Mouse (Mus musculus) midbrain, embryonic 16.5 days (tissue): ENCODE data around the gene Kcnh3. TPM values are rescaled to one million over a fixed set of nuclear protein-coding genes. Genes with fewer than 3 reads are reported as not detected.

Source experiments
- ATAC-seq: fragments of 200-750 bp; cut with Nextera tagmentation; 2 replicates; pipeline ENCODE4 v1.8.0; 2017; ENCODE audit warnings: moderate TSS enrichment
- H3K27ac ChIP-seq: fragments of 300-500 bp; sonication (generic); 2 replicates; pipeline ENCODE4 v1.5.1; 2014; ENCODE audit warnings: mild to moderate bottlenecking, low read length, mixed read lengths
- H3K27me3 ChIP-seq: fragments of 300-500 bp; sonication (generic); 2 replicates; pipeline ENCODE4 v1.6.1; 2014; ENCODE audit warnings: low read depth, low read length, mixed read lengths; ENCODE audit not compliant: control insufficient read depth, insufficient read depth
- H3K36me3 ChIP-seq: fragments of 300-500 bp; sonication (generic); 2 replicates; pipeline ENCODE4 v1.6.1; 2014; ENCODE audit warnings: mild to moderate bottlenecking, low read length, moderate library complexity, mixed read lengths; ENCODE audit not compliant: control insufficient read depth, insufficient read depth
- H3K4me1 ChIP-seq: fragments of 300-500 bp; sonication (generic); 2 replicates; pipeline ENCODE4 v1.6.1; 2014; ENCODE audit warnings: mild to moderate bottlenecking, low read length, mixed read lengths; ENCODE audit not compliant: control insufficient read depth, insufficient read depth
- H3K4me2 ChIP-seq: fragments of 300-500 bp; sonication (generic); 2 replicates; pipeline ENCODE4 v1.6.1; 2014; ENCODE audit warnings: mild to moderate bottlenecking, low read length, mixed read lengths
- H3K4me3 ChIP-seq: fragments of 300-500 bp; sonication (generic); 2 replicates; pipeline ENCODE4 v1.5.1; 2014; ENCODE audit warnings: low read depth, mild to moderate bottlenecking, low read length, moderate library complexity, mixed read lengths
- H3K9ac ChIP-seq: fragments of 300-500 bp; sonication (generic); 2 replicates; pipeline ENCODE4 v1.6.1; 2014; ENCODE audit warnings: low read depth, low read length, mixed read lengths
- H3K9me3 ChIP-seq: fragments of 300-500 bp; sonication (generic); replicated peaks from 2 replicates; pipeline ENCODE4 v1.6.1; 2014; ENCODE audit warnings: mild to moderate bottlenecking, low read length, mixed read lengths; ENCODE audit not compliant: control insufficient read depth, poor library complexity, severe bottlenecking
- WGBS: fragments of 180-500 bp; shearing (Covaris S2); extraction: QIAGEN DNeasy Blood & Tissue Kit; methylation state at CpG from one replicate; pipeline ENCODE4 v1.1.7; 2014; 5-methylcytosine and 5-hydroxymethylcytosine counted together
- polyA plus RNA-seq: library from polyadenylated mRNA; unstranded; fragments of >200 nt; fragmentation: Nextera tagmentation; extraction: Ambion mirVana; gene quantifications from 2 replicates; pipeline ENCODE4 v1.2.1, GENCODE M21; 2015

Gene Kcnh3
- polyA plus RNA-seq: 0.25 and 0.50 TPM in 2 replicates

- 1% methylated on average over 44 of the region's 66 CpGs for WGBS
- Histone ChIP-seq H3K4me3 (peak within 1 kb of the TSS; percentile 31), H3K27me3 (peaks cover 72% of the 10 kb centered on the region), H3K4me2 (peak within 1 kb of the TSS; percentile 61), H3K4me1 (peaks cover 17% of the 10 kb centered on the region), H3K27ac (no peak within 1 kb of the TSS), H3K36me3 (no peaks in the 10 kb centered on the region), H3K9ac (peak within 1 kb of the TSS; percentile 39), H3K9me3 (no peaks in the 10 kb centered on the region)
- peak; percentile 68; the same call in 1 of the 2 replicates for ATAC-seq
Measured at GRCm38 (mm10) chr15:99224208-99224911, at the start of gene Kcnh3. Gene Kcnh3 (plus strand): TSS chr15:99224861.

GRCm38 (mm10) chr15:99179639-99180038 lies 45.0 kb upstream of the Kcnh3 start:
- ATAC-seq: no peak

GRCm38 (mm10) chr15:99184217-99184914 lies 40.3 kb upstream of the Kcnh3 start:
- H3K4me1 ChIP-seq: no peaks in the 10 kb centered on the region
- no peak overlapping the region for H3K9ac ChIP-seq
- H3K27ac ChIP-seq: no peak overlapping the region
- peaks cover 15% of the 10 kb centered on the region for H3K36me3 ChIP-seq
- H3K9me3 ChIP-seq: no peaks in the 10 kb centered on the region
- 91% methylated on average over 9 of the region's 9 CpGs for WGBS
- ATAC-seq: no peak
- no peaks in the 10 kb centered on the region for H3K27me3 ChIP-seq
- H3K4me2 ChIP-seq: no peak overlapping the region
- no peak overlapping the region for H3K4me3 ChIP-seq

More at GRCm38 (mm10) chr15:99179639-99180038, 45.0 kb upstream of the Kcnh3 start:
- Histone ChIP-seq H3K4me1 (no peaks in the 10 kb centered on the region), H3K27ac (no peak overlapping the region), H3K9ac (no peak overlapping the region), H3K27me3 (no peaks in the 10 kb centered on the region), H3K9me3 (no peaks in the 10 kb centered on the region), H3K4me2 (no peak overlapping the region), H3K4me3 (no peak overlapping the region), H3K36me3 (peaks cover 19% of the 10 kb centered on the region)
- 100% methylated on average over 1 of the region's 2 CpGs for WGBS

- 77% methylated on average over 10 of the region's 10 CpGs for WGBS
- no peak for ATAC-seq
Measured at GRCm38 (mm10) chr15:99194358-99194757, 30.3 kb upstream of the Kcnh3 start.

GRCm38 (mm10) chr15:99195043-99195442 lies 29.6 kb upstream of the Kcnh3 start:
- Histone ChIP-seq H3K4me2 (no peak overlapping the region), H3K4me1 (no peaks in the 10 kb centered on the region), H3K36me3 (peaks cover 7% of the 10 kb centered on the region; the same call in 1 of the 2 replicates), H3K27me3 (no peaks in the 10 kb centered on the region), H3K4me3 (no peak overlapping the region), H3K9ac (no peak overlapping the region), H3K27ac (no peak overlapping the region), H3K9me3 (no peaks in the 10 kb centered on the region)
- WGBS: 50% methylated on average over 6 of the region's 6 CpGs
- no peak for ATAC-seq

More at GRCm38 (mm10) chr15:99194358-99194757, 30.3 kb upstream of the Kcnh3 start:
- Histone ChIP-seq H3K4me2 (no peak overlapping the region), H3K9ac (no peak overlapping the region), H3K4me3 (no peak overlapping the region), H3K27me3 (no peaks in the 10 kb centered on the region), H3K27ac (no peak overlapping the region), H3K9me3 (no peaks in the 10 kb centered on the region), H3K36me3 (peaks cover 7% of the 10 kb centered on the region; the same call in 1 of the 2 replicates), H3K4me1 (no peaks in the 10 kb centered on the region)

GRCm38 (mm10) chr15:99198761-99199160 lies 25.9 kb upstream of the Kcnh3 start:
- ATAC-seq: no peak
- no peaks in the 10 kb centered on the region for H3K4me1 ChIP-seq

GRCm38 (mm10) chr15:99205959-99206358 lies 18.7 kb upstream of the Kcnh3 start:
- H3K27ac ChIP-seq: no peak overlapping the region
- no peaks in the 10 kb centered on the region for H3K9me3 ChIP-seq
- ATAC-seq: no peak
- H3K9ac ChIP-seq: no peak overlapping the region
- H3K36me3 ChIP-seq: peaks cover 11% of the 10 kb centered on the region
- no peaks in the 10 kb centered on the region for H3K4me1 ChIP-seq
- H3K4me2 ChIP-seq: no peak overlapping the region
- no peak overlapping the region for H3K4me3 ChIP-seq
- 70% methylated on average over 8 of the region's 8 CpGs for WGBS
- no peaks in the 10 kb centered on the region for H3K27me3 ChIP-seq

More at GRCm38 (mm10) chr15:99198761-99199160, 25.9 kb upstream of the Kcnh3 start:
- Histone ChIP-seq H3K4me2 (no peak overlapping the region), H3K27ac (no peak overlapping the region), H3K27me3 (no peaks in the 10 kb centered on the region), H3K36me3 (no peaks in the 10 kb centered on the region), H3K9ac (no peak overlapping the region), H3K9me3 (no peaks in the 10 kb centered on the region), H3K4me3 (no peak overlapping the region)

GRCm38 (mm10) chr15:99213183-99213582 lies 11.5 kb upstream of the Kcnh3 start:
- WGBS: 92% methylated on average over 10 of the region's 10 CpGs
- Histone ChIP-seq H3K27ac (no peak overlapping the region), H3K9ac (no peak overlapping the region), H3K4me1 (no peaks in the 10 kb centered on the region), H3K9me3 (no peaks in the 10 kb centered on the region), H3K27me3 (no peaks in the 10 kb centered on the region; the same call in 1 of the 2 replicates), H3K36me3 (peaks cover 30% of the 10 kb centered on the region), H3K4me2 (no peak overlapping the region), H3K4me3 (no peak overlapping the region)
- no peak for ATAC-seq

GRCm38 (mm10) chr15:99214941-99215340 lies 9.7 kb upstream of the Kcnh3 start:
- Histone ChIP-seq H3K27ac (no peak overlapping the region), H3K4me3 (no peak overlapping the region), H3K9me3 (no peaks in the 10 kb centered on the region), H3K36me3 (peaks cover 24% of the 10 kb centered on the region; the same call in 1 of the 2 replicates), H3K4me1 (no peaks in the 10 kb centered on the region), H3K4me2 (no peak overlapping the region), H3K27me3 (peaks cover 4% of the 10 kb centered on the region), H3K9ac (no peak overlapping the region)
- 63% methylated on average over 2 of the region's 2 CpGs for WGBS
- ATAC-seq: no peak
